Mouse (Mus musculus): ENCODE measurements around the gene Jak1. TPM values are rescaled to one million over a fixed set of nuclear protein-coding genes. Genes with fewer than 3 reads are reported as not detected.

The Jak1 gene
- polyA plus RNA-seq (2015; fragmentation: Illumina TruSeq; extraction: RNeasy Lipid Tissue Mini Kit (QIAGEN cat#74804); ENCODE audit: insufficient read depth, low replicate concordance), result 340 TPM

GRCm38 (mm10) chr4:101264741-101265513 is at the start of gene Jak1:
Jak1 (minus strand) TSS chr4:101265282.

Other genes starting within 250 kb of the Jak1 start
- not detected for gene Gm10577, start 244.6 kb downstream of the Jak1 start, polyA plus RNA-seq (2015; fragmentation: Illumina TruSeq; extraction: RNeasy Lipid Tissue Mini Kit (QIAGEN cat#74804); ENCODE audit: insufficient read depth, low replicate concordance)
- 3.0 TPM for gene Raver2, start 196.3 kb downstream of the Jak1 start, polyA plus RNA-seq (2015; fragmentation: Illumina TruSeq; extraction: RNeasy Lipid Tissue Mini Kit (QIAGEN cat#74804); ENCODE audit: insufficient read depth, low replicate concordance)
- gene Ak4, start 154.0 kb upstream of the Jak1 start, polyA plus RNA-seq (2015; fragmentation: Illumina TruSeq; extraction: RNeasy Lipid Tissue Mini Kit (QIAGEN cat#74804); ENCODE audit: insufficient read depth, low replicate concordance), result 0.15 TPM
- 4.7 TPM for gene Dnajc6, start 231.4 kb upstream of the Jak1 start, polyA plus RNA-seq (2015; fragmentation: Illumina TruSeq; extraction: RNeasy Lipid Tissue Mini Kit (QIAGEN cat#74804); ENCODE audit: insufficient read depth, low replicate concordance)

All from spleen, adult 10 weeks (tissue).